Mouse (Mus musculus) myocyte (in vitro differentiated cells): ENCODE measurements around the gene Enah.

ENCODE experiments used
- E2F4 ChIP-seq: IDR thresholded peaks from one replicate; pipeline ENCODE4 v1.6.1; 2011; ENCODE audit warnings: mild to moderate bottlenecking, control low read depth, moderate library complexity; ENCODE audit not compliant: insufficient read depth
- MYOD1 ChIP-seq, 3 experiments: IDR thresholded peaks; one replicate each; pipeline ENCODE4 v1.6.1; 2011; ENCODE audit warnings: control low read depth in 2 of 3, low read depth in 2 of 3, mild to moderate bottlenecking in 2 of 3, moderate library complexity in 1 of 3; ENCODE audit not compliant: insufficient read length in 2 of 3, control insufficient read depth in 1 of 3
- POLR2A ChIP-seq: IDR thresholded peaks from one replicate; pipeline ENCODE4 v1.6.1; 2011; ENCODE audit warnings: low read depth, mild to moderate bottlenecking, control low read depth, moderate library complexity; ENCODE audit not compliant: insufficient read length

GRCm38 (mm10) chr1:182049813-182050212 is 30.0 kb upstream of the Enah start:
- TF ChIP-seq MYOD1 (IDR thresholded peaks at IDR 0.05; ENCODE audit: control insufficient read depth in 1 of 3, insufficient read length in 2 of 3, low read depth in 2 of 3) (no peak), POLR2A (no peak), E2F4 (no peak)
